Mouse (Mus musculus) limb, embryonic 13.5 days (tissue): ENCODE measurements at regions not wholly inside any gene's neighbourhood (a gene's known extent, or its start where the extent isn't known, plus 50 kb on each side); places are given as distances from the start of the nearest gene placed in this dataset.
"Not testable (repeated sequence)": the region's sequence is repeated elsewhere in the genome, so short reads cannot be mapped to it uniquely, and the experiment has no call there.

Experiments
- ATAC-seq: fragments of 200-750 bp; cut with Nextera tagmentation; 2 replicates; pipeline ENCODE4 v1.8.0; 2017; ENCODE audit warnings: low read depth, moderate number of reproducible peaks, moderate TSS enrichment; ENCODE audit not compliant: low FRiP score
- H3K27ac ChIP-seq: fragments of 300-500 bp; sonication (generic); 2 replicates; pipeline ENCODE4 v1.5.1; 2015; ENCODE audit warnings: inconsistent platforms, mild to moderate bottlenecking, moderate library complexity
- H3K27me3 ChIP-seq: fragments of 300-500 bp; sonication (generic); 2 replicates; pipeline ENCODE4 v1.6.1; 2015; ENCODE audit warnings: mild to moderate bottlenecking, inconsistent platforms
- H3K36me3 ChIP-seq: fragments of 300-500 bp; sonication (generic); 2 replicates; pipeline ENCODE4 v1.6.1; 2015; ENCODE audit warnings: inconsistent platforms, mild to moderate bottlenecking, moderate library complexity
- H3K4me1 ChIP-seq: fragments of 300-500 bp; sonication (generic); 2 replicates; pipeline ENCODE4 v1.6.1; 2015; ENCODE audit warnings: inconsistent platforms
- H3K4me2 ChIP-seq: fragments of 300-500 bp; sonication (generic); replicated peaks from 2 replicates; pipeline ENCODE4 v1.6.1; 2015; ENCODE audit warnings: inconsistent platforms, mild to moderate bottlenecking, moderate library complexity
- H3K4me3 ChIP-seq: fragments of 300-500 bp; sonication (generic); 2 replicates; pipeline ENCODE4 v1.5.1; 2015; ENCODE audit warnings: moderate library complexity, mild to moderate bottlenecking, inconsistent platforms
- H3K9ac ChIP-seq: fragments of 300-500 bp; sonication (generic); 2 replicates; pipeline ENCODE4 v1.6.1; 2015; ENCODE audit warnings: mild to moderate bottlenecking, inconsistent platforms
- H3K9me3 ChIP-seq: fragments of 300-500 bp; sonication (generic); 2 replicates; pipeline ENCODE4 v1.6.1; 2016; ENCODE audit warnings: inconsistent platforms
- WGBS: fragments of 180-500 bp; shearing (Covaris S2); methylation state at CpG from one replicate; pipeline ENCODE4 v1.1.7; 2015; 5-methylcytosine and 5-hydroxymethylcytosine counted together

DNA sequence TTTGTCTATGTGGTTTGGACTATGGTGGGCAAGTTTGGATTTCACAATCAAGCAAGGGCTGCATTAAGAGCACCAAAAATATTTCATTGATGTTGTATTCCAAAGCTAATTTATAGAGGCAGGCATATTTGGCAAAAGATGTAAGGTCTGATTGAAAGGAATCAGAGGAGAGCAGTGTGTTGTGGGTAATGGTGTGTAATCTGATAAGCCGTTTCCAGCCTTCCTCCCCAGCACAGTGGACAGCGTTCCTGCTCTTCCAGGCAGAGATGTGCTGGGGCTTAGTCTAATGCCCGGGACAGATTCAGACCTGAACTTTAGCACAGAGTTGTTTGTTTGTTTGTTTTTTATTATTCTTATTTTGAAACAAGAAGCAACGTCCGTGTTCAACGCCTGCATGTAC is 80.6 kb upstream of the Cwc22 start:
- no peaks in the 10 kb centered on the region for H3K36me3 ChIP-seq
- no peak overlapping the region for H3K4me3 ChIP-seq
- no peaks in the 10 kb centered on the region for H3K4me1 ChIP-seq
- no peaks in the 10 kb centered on the region for H3K27me3 ChIP-seq
- H3K9ac ChIP-seq: no peak overlapping the region
- ATAC-seq: no peak
- 51% methylated on average over 6 of the region's 6 CpGs for WGBS
- no peaks in the 10 kb centered on the region for H3K9me3 ChIP-seq
- H3K4me2 ChIP-seq: no peak overlapping the region
- H3K27ac ChIP-seq: no peak overlapping the region

DNA sequence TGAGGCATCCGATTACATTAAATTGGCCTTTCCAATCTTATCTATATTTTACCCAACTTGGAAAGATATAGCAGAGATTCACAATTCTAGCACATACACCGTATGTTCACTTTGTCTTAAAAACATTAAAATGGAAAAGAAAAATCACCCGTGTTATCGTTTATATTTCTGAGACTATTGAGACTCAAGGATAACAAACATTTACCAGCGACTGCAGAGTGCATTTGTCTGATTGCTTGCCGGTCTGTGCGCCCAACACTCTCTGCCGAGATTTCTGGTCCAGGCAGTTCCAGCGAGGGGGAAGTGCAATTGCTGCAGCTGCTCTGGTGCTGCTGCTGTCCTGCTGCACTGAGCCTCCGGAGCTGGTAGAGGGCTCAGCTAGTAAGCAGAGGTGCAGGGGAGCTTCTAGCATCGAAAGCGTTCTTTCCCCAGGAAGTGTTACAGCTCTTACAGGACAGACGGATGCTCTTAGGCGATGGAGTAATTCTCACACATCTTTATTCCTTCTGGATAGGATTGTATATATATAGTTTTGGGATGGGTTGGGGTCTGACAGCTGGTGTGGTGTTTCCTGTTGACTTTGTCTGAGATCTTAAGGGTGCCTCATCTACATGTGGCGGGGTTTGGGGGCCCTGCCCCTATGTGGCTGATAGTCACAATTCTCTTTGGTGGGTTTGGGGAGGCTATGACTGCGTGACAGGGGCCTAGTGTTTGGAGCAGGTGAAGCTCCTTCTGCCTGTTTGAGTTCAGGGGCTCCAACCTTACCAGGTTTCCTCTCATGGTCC is 79.7 kb upstream of the Cwc22 start:
- WGBS: 64% methylated on average over 16 of the region's 16 CpGs
- no peaks in the 10 kb centered on the region for H3K4me1 ChIP-seq
- H3K4me2 ChIP-seq: no peak overlapping the region
- H3K27ac ChIP-seq: no peak overlapping the region
- H3K27me3 ChIP-seq: no peaks in the 10 kb centered on the region
- no peaks in the 10 kb centered on the region for H3K36me3 ChIP-seq
- H3K4me3 ChIP-seq: no peak overlapping the region
- no peak for ATAC-seq
- H3K9me3 ChIP-seq: no peaks in the 10 kb centered on the region
- H3K9ac ChIP-seq: no peak overlapping the region

DNA sequence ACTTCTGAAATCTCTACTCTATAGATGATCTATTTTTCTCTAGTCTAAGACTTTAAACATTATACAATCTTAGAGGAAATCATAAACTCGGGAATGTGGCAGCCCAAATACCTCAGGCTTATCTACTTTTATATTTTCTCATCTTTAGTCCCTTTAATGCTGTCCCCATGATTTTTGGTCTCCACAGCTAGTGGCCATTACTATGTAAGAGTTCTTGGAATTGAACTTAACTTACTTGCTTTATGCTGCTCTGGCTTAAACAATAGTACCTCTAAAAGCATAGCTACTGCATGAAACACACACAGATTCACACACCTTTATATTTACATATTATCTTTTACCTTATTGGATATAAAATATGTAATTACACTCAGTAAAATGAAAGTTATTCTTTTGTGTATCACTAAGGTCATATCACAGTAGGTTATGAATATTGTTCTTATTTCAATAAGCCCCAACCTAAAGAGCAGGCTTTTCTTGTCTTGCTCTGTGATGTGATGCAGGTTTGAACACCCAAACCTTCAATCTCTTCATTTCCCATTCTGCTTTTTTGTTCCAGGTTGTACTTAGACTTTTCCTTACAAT is 78.9 kb upstream of the Cwc22 start:
- no peak for ATAC-seq
- H3K4me1 ChIP-seq: no peaks in the 10 kb centered on the region
- H3K9me3 ChIP-seq: no peaks in the 10 kb centered on the region
- no peaks in the 10 kb centered on the region for H3K36me3 ChIP-seq
- no peak overlapping the region for H3K9ac ChIP-seq
- no peaks in the 10 kb centered on the region for H3K27me3 ChIP-seq
- no peak overlapping the region for H3K4me3 ChIP-seq
- no peak overlapping the region for H3K27ac ChIP-seq
- H3K4me2 ChIP-seq: no peak overlapping the region
- WGBS: 70% methylated on average over 1 of the region's 1 CpGs

DNA sequence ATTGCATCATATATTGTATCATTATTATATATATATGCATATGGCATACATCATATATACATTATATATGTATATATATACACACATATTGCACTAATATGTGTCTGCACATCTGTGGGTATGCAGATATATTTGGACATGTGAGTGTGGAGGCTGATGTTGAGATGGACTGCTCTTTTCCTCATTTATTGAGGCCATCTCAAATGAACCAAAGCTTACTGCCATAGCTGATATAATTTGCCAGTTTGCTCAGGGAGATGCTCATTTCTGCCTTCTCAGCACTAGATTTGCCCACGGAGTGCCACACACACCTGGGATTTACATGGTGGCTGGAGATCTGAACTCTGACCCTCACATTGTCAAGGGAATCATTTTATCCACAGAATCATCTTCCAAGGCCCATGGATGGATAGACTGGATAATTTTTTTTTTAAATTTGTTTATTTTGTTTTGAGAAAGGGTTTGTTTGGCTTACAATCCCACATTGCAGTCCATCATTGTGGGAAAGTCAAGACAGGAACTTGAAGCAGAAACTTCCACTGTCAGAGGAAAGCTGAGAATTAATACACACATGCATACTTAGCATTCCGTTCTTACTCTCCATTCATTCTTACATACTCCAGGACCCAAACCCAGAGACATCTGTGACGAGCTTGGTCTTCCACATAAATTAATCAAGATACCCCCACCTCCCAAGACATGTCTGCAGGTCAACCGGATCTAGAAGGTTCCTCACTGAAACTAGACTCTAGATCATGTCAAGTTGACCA is 77.9 kb upstream of the Cwc22 start:
- no peak overlapping the region for H3K4me3 ChIP-seq
- H3K4me1 ChIP-seq: no peaks in the 10 kb centered on the region
- H3K9me3 ChIP-seq: no peaks in the 10 kb centered on the region
- WGBS: 70% methylated on average over 4 of the region's 4 CpGs
- H3K9ac ChIP-seq: no peak overlapping the region
- no peaks in the 10 kb centered on the region for H3K27me3 ChIP-seq
- no peak overlapping the region for H3K27ac ChIP-seq
- no peaks in the 10 kb centered on the region for H3K36me3 ChIP-seq
- ATAC-seq: no peak
- no peak overlapping the region for H3K4me2 ChIP-seq

DNA sequence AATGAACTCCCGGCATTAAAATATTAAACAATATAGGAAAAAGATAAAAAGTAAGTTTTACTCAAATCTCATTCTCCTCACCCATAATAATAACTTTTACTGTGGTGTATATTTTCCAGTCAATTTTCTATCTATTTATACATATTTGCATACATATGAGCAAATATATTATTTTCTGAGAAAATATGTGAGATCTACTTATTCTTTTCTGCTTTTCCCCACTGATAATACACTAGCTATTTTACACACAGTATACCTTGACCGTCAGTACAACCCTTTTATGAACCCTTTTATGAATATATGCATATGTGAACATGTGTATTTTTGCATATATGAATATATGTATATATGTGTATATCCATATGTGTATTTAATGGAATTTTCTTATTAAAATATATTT is 77.2 kb upstream of the Cwc22 start:
- Histone ChIP-seq H3K4me2 (no peak overlapping the region), H3K27ac (no peak overlapping the region), H3K4me1 (no peaks in the 10 kb centered on the region), H3K4me3 (no peak overlapping the region), H3K27me3 (no peaks in the 10 kb centered on the region), H3K9me3 (no peaks in the 10 kb centered on the region), H3K36me3 (no peaks in the 10 kb centered on the region), H3K9ac (no peak overlapping the region)
- ATAC-seq: no peak
- 79% methylated on average over 2 of the region's 2 CpGs for WGBS

DNA sequence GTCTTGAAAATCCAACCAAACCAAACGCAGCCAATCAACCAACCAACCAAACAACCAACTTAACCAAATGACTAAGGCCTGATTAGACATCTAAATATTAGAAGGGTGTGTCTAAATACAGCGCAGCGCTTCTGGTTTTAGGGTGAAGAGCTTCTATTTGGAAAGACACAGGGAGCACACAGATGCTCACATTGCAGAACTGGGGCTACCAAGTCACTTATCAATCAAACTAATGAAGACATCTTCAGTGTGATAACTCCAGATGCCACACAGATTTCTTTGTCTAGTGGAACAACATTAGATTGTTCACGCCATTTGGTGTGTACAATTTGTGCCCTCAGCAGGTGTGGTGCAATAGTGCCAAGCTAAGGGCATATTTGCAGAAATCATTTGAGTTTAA is 76.6 kb upstream of the Cwc22 start:
- no peak overlapping the region for H3K4me2 ChIP-seq
- H3K9me3 ChIP-seq: no peaks in the 10 kb centered on the region
- no peaks in the 10 kb centered on the region for H3K36me3 ChIP-seq
- 75% methylated on average over 4 of the region's 4 CpGs for WGBS
- no peak overlapping the region for H3K9ac ChIP-seq
- no peak overlapping the region for H3K27ac ChIP-seq
- H3K4me3 ChIP-seq: no peak overlapping the region
- no peak for ATAC-seq
- H3K27me3 ChIP-seq: no peaks in the 10 kb centered on the region
- no peaks in the 10 kb centered on the region for H3K4me1 ChIP-seq

DNA sequence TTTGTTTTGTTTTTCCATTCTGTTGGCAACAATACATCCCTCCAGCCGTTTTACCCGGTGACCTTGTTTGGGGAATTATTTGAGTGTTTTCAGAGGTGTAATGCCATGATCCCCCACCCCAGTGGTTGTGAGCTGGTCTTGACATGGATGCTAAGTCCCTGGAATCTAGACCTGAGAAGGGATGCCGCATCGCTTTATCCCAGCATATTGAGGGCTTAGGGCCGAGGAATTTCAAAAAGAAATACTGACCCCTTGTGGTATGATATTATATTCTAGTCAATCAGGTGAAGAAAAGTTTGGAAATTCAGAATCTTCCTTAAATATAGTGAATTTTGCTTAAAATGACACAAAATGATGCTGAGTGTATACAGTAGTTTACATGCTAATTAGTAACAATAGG is 75.7 kb upstream of the Cwc22 start:
- no peak for ATAC-seq
- Histone ChIP-seq H3K27me3 (no peaks in the 10 kb centered on the region), H3K9me3 (no peaks in the 10 kb centered on the region), H3K27ac (no peak overlapping the region), H3K4me1 (no peaks in the 10 kb centered on the region), H3K9ac (no peak overlapping the region), H3K4me3 (no peak overlapping the region), H3K36me3 (no peaks in the 10 kb centered on the region), H3K4me2 (no peak overlapping the region)
- WGBS: 30% methylated on average over 5 of the region's 5 CpGs

DNA sequence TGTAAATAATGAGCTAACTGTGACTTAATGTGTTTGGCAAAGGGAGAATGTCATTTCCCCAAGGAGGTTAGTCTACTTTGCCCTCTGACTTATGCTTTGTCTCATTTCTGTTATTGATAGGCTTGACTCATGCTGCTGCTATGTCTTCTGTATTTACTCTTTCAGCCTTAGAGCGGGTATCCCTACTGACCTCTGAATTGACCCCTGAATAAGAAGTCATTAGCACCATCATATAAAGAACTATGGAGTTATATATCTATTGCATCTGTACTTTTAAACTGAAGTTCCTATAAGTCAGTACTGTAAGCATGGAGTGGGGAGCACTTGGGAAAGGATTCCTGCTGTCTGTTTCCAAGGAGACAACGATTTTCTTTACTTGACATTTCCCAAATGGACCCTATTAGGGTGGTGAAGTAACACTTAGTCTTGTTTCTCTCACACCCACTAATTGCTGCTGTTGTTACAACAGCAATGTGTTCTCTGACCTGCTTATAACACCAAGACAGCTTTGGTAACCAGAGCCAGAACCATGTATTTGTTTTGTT is 75.3 kb upstream of the Cwc22 start:
- 41% methylated on average over 2 of the region's 2 CpGs for WGBS
- ATAC-seq: no peak

DNA sequence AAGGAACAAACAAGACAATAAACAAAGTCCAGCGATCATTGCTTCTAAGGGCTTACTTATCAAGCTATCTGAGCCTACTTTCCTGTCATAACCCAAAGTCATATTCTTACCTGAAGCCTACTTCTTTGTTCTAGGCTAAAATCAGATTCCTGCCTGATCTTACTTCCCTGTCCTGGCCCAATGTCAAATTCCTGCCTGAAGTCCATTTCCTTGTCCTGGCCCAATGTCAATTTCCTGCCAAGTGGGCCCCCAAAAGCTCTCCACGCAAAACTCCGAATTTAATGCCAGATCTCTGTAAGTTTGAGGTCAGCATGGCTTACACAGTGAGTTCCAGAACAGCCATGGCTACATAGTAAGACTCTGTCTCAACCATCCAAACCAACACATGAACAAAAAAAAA is 74.3 kb upstream of the Cwc22 start:
- ATAC-seq: no peak
- Histone ChIP-seq H3K27ac (no peak overlapping the region), H3K9ac (no peak overlapping the region), H3K4me2 (no peak overlapping the region), H3K9me3 (no peaks in the 10 kb centered on the region), H3K36me3 (no peaks in the 10 kb centered on the region), H3K4me3 (no peak overlapping the region), H3K27me3 (no peaks in the 10 kb centered on the region), H3K4me1 (no peaks in the 10 kb centered on the region)
- WGBS: 84% methylated on average over 3 of the region's 3 CpGs

More for the DNA sequence above, 75.3 kb upstream of the Cwc22 start:
- Histone ChIP-seq H3K27me3 (no peaks in the 10 kb centered on the region), H3K9me3 (no peaks in the 10 kb centered on the region), H3K4me1 (no peaks in the 10 kb centered on the region), H3K36me3 (no peaks in the 10 kb centered on the region), H3K4me3 (no peak overlapping the region), H3K27ac (no peak overlapping the region), H3K4me2 (no peak overlapping the region), H3K9ac (no peak overlapping the region)

DNA sequence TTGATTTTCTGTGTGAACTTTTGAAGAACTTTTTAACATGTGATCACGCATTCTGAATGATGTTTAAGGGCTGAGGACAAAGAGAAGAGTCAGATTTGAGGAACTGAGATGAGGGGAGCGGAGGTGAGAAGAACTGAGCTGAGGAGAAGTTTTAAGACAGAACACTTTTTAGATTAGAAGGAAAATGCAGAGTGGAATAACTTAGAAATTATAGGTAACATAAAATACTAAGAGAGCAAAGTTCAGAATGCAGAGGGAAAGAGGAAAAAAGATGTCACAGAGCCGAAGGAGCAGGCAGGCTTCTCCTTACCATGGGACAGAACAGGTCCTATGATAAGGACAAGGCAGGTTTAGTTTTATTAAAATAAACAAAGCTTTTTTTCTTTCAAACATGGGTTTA is 73.7 kb upstream of the Cwc22 start:
- H3K9me3 ChIP-seq: no peaks in the 10 kb centered on the region
- no peaks in the 10 kb centered on the region for H3K27me3 ChIP-seq
- whole genome bisulfite sequencing: 91% methylated on average over 3 of the region's 3 CpGs
- H3K9ac ChIP-seq: no peak overlapping the region
- H3K27ac ChIP-seq: no peak overlapping the region
- H3K36me3 ChIP-seq: no peaks in the 10 kb centered on the region
- H3K4me3 ChIP-seq: no peak overlapping the region
- ATAC-seq: no peak
- H3K4me2 ChIP-seq: no peak overlapping the region
- no peaks in the 10 kb centered on the region for H3K4me1 ChIP-seq

DNA sequence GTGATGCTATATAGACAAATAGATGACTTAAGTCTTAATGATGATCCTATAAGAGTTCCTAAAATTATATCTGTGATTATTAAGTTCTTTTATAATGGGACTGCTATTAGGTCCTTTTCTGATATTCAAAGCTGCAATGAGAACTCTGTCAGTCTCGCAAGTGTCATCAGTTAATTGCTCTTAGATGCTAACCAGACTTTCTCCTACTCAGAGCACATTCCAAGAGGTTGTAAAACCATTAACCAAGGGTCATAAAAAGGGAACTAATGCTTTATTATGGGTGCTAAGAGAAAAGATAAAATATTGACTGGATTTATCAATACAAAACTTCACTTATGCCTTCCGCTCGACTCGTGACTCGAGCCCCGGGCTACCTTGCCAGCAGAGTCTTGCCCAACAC is 66.3 kb upstream of the Cwc22 start:
- not testable (repeated sequence) for ATAC-seq, H3K9me3 ChIP-seq
- WGBS: 74% methylated on average over 6 of the region's 6 CpGs

DNA sequence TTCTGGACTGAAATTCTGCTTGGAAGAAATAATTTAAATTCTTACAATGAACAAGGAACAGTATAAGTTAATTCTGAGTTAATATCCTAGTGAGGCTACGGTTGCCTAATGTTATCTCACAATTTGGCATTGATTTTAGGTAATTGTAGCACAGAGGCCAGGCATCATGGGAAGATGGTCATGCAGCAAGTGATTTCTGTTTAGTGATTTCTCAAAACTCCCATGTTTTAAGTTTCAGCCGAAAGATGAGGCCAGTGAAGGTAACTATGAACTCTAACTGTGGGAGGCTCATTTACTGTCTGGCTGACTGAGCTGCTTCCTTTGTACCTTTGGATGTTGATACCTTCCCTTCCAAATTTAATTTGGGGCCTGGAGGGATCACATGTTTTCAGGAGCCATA is 65.6 kb upstream of the Cwc22 start:
- Histone ChIP-seq H3K4me2 (no peak overlapping the region), H3K27me3 (no peaks in the 10 kb centered on the region), H3K4me3 (no peak overlapping the region), H3K9me3 (no peaks in the 10 kb centered on the region), H3K4me1 (no peaks in the 10 kb centered on the region), H3K27ac (no peak overlapping the region), H3K9ac (no peak overlapping the region), H3K36me3 (no peaks in the 10 kb centered on the region)
- 73% methylated on average over 2 of the region's 2 CpGs for WGBS
- no peak for ATAC-seq

More for the DNA sequence above, 66.3 kb upstream of the Cwc22 start:
- H3K27me3 ChIP-seq, H3K4me1 ChIP-seq, H3K27ac ChIP-seq, H3K36me3 ChIP-seq, H3K9ac ChIP-seq, H3K4me2 ChIP-seq, H3K4me3 ChIP-seq: not testable (repeated sequence)
